Mouse (Mus musculus) left cerebral cortex, postnatal 4 days (tissue): ENCODE results near the gene Espl1. TPM values are rescaled to one million over a fixed set of nuclear protein-coding genes. Genes with fewer than 3 reads are reported as not detected.

Experiments
- DNase-seq: peaks from one replicate; pipeline ENCODE4 v3.0.0-alpha.2; 2022
- intact Hi-C: fragments of 180-260 bp; cut with DNase I; formaldehyde crosslinking; loops from one replicate; pipeline ENCODE4 v1.15.1; 2025
- total RNA-seq, 2 experiments: library from RNA; stranded (reverse); gene quantifications; 2 replicates each; pipeline ENCODE4 v1.2.3; 2021

Gene Espl1
- total RNA-seq, 2 experiments from 2014 or later: 8.5 to 9.9 TPM

DNA sequence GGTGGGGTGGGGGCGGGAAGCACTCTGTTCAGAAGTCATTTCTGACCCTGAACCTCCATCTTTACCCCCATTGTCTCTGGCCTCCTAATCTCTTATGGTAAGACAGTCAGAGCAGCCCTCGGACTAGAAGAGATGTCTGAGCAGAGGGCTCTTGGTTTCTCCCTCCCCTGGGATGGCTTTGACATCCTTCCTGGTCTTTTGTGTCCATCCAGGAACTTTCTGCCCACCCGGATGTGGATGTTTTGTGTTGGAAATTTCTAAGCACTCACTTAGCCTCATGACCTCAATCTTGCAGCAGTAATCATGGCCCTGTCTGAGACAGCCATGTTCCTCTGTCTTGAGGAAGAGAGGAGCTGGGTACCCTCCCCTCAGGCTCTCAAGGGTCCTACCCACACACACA is 24.6 kb upstream of the Espl1 start:
- intact Hi-C loops: no loop called here
- DNase-seq: no peak

DNA sequence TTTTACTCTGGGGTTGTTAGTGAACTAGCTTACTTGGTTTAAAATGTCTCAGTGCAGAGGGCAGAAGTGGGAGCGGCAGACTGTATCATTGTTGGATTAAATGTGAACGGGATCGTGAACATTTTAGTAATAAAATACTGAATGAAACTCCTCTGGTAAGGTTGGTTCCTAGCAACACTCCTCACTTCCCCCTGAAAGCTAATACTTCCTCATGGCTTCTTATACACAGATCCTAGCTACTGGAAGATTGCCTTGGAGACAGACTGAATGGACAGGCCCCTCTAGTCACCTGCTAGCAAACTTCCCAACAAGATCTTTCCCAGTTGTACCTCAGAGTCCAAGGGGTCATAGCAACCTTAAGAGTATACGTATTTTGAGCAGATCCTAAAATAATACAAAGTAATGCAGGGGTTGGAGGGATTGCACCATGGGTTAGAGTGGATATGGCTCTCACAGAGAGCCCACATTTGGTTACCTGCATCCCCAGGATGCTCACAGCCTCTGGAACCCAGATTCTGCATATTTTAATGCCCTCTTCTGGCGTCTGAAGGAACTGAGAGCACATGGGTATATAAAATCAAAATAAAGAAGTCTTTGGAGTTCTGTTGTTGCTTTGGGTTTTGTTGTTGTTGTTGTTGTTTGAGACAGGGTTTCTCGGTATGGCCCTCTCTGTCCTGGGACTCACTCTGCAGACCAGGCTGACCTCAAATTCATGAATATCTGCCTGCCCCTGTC is 21.9 kb upstream of the Espl1 start:
- intact Hi-C loops: no loop called here
- DNase-seq: no peak

DNA sequence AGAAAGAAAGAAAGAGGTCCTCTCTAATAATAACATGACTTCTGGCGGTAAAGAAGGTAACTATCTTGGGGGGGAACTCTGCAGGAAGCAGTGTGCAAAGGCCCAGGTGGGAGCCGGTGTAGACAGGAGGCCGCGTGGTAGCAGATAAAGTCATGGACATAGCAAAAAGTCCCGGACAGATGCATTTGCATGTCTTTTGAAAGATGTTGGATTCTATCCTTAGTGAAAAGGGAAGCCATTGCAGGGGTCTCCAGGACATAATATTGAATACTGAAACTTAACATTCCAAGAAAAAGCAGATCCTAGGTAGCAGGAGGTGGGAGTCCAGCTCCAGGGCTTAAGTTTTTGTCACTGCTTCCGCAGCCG is 17.4 kb upstream of the Espl1 start:
- DNase-seq: no peak
- intact Hi-C loops: no loop called here

DNA sequence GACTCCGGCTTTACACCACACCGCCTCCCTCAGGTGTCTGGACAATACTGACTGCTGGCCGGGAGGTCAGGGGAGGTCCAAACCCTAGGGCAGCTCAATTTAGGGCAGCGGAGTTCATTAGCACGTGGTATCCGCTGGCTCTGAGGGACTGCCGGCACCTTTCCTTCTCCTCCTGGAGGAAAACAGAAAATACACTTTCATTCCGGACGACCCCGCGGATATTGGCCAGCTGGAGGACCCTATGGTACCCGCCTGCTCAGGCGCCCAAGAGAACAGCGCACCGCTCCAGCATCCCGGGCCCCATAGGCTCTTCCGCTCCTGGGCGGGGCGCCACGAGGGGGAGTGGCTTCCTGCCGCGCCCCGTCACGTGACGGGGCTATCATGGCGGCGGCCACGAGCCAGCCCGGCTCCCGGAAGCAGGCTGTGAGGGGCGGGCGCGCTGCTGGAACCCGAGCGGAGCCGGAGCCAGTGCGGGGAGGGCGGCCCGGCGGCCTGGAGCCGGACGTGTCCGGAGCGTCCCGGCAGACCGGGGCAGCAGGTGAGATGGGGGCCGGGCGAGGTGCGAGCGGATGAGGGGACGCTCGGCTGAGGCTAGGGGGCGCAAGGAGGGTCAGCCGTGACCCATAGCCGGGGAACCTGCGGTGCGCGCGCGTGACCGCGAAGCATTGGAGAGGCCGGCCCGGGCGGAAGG is 16.8 kb upstream of the Espl1 start, which contains the start of gene Mfsd5:
Gene Mfsd5 (plus strand): TSS at position 363 of the 691 bp plus-strand sequence.
- peak; percentile 94 for DNase-seq
- intact Hi-C loops: no loop called here

DNA sequence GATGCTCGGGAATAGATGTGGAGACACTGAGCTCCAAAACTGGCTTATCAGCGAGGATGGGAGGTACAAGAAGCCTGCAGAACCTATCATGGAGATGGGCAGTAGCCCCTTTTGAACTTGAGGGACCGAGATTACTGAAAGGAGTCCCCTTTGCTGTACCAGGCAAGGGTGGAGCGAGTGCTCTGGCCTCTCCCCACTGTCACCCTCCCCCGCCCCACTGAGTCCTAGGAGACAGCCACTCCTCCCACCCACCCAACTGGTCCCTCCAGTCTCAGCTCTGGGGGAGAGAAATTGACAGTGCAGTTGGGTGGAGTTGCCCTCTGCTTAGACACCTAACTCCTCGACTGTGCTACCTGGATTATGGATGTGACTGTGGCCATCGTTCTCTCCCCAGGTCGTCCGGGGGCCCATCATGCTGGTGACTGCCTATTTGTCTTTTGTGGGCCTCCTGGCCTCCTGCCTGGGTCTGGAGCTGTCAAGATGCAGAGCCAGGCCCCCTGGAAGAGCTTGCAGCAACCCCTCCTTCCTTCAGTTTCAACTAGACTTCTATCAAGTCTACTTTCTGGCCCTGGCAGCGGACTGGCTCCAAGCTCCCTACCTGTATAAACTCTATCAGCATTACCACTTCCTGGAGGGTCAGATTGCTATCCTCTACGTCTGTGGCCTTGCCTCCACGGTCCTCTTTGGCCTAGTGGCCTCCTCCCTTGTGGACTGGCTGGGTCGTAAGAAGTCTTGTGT is 16.1 kb upstream of the Espl1 start:
- intact Hi-C loops: no loop called here
- no peak for DNase-seq

DNA sequence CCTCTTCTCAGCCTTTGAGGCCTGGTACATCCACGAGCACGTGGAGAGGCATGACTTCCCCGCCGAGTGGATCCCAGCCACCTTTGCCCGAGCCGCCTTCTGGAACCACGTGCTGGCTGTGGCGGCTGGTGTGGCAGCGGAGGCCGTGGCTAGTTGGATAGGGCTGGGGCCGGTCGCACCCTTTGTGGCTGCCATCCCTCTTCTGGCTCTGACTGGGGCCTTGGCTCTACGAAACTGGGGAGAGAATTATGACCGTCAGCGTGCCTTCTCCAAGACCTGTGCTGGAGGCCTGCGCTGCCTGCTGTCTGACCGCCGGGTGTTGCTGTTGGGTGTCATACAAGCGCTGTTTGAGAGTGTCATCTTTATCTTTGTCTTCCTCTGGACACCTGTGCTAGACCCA is 15.4 kb upstream of the Espl1 start:
- intact Hi-C loops: no loop called here
- no peak for DNase-seq

DNA sequence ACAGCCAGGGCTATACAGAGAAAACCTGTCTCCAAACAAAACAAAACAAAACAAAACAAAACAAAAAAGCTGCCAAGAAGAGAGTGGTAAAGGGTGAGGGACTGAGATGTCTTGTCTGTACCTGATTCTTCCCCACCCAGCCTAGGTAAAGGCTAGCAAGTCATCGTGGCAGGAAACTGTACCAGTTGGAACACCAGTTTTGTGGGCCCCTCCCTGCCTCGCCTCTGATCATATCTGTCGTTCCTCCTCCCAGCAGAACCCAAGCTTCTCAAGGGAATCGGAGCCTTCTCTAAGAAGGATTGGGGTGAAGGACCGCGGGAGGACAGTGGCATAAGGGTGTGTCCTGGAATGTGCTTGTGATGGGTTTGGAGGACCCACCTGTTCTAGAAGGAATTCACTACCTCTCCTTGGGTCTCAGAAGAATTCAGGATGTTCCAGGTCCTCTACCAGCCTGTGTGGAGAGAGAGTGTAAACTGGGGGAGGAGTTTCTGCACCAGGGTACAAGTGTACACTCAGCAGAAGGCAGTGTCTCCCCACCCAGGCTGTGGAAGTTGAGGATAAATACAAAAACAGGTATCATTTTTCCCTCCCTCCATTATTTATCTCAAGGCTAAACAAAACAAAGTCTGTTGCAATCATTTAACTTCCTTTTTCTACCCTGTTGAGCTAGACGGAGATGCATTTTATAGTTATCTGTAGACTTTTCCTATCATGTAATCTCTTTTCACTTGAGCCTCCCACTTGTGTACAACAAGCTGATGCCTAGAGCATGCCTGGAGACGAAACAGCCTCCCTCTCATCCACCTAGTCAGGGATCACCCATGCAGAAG is 13.4 kb upstream of the Espl1 start:
- intact Hi-C loops: no loop called here

DNA sequence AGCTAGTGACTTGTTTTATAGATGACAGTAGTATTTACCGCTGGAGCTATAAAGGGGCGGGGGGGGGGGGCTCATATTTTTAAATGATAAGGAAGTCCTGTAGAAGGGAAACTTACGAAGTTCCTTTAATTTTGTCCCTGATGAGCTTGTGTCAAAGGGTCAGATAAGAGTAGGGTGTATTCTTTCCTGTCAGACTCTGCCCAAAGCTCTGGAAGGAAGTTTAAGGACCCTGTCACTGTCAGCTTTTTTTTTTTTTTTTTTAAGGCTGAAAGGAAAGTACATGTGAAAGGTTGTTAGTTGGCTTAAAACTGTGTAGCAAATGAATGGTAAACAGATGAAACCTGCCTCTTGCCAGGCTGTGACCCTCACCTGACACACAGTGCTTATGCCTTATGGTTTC is 12.4 kb upstream of the Espl1 start:
- intact Hi-C loops: no loop called here
- DNase-seq: no peak

More for the DNA sequence above, 13.4 kb upstream of the Espl1 start:
- no peak for DNase-seq

DNA sequence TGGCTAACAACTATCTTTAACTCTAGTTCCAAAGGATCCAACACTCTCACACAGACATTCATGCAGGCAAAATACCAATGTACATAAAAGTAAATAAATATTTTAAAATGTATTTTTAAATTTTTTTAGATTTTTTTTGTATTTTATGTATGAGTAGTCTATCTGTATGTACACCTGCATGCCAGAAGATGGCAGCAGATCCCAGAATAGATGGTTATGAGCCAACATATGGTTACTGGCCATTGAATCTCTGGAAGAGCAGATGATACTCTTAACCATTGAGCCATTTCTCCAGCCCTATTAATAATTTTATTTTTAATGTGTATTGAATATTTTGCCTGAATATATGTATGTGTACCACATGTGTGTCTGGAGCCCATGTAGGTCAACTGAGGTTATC is 8.7 kb upstream of the Espl1 start:
- intact Hi-C loops: no loop called here
- DNase-seq: peak; percentile 23

DNA sequence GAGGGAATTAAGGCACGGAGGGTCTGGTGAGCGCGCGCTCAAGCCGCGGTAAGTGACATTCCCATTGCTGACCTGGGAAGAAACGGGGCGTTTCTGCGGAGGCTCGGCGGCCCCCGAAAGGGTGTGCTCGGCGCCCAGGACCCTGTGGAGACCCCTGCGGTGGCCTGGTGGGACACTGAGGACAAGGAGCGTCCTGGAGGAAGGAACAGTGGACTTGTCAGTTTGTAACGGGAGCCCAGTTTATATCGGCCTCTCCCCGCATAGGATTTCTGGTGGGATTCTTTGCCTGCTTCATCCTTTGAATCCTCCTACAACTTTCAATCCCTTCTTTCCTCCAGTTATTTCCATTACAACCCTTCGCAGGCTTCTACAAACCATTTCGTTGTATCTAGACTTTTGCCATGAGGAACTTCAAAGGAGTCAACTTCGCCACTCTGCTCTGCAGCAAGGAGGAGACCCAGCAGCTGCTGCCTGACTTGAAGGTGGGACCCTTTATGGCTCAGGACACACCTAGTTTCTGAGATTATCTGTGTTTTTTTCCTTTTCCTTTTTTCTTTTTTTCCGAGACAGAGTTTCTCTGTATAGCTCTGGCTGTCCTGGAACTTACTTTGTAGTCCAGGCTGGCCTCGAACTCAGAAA is 421 bp downstream of the Espl1 start:
- DNase-seq: no peak
- intact Hi-C loops: no loop called here

DNA sequence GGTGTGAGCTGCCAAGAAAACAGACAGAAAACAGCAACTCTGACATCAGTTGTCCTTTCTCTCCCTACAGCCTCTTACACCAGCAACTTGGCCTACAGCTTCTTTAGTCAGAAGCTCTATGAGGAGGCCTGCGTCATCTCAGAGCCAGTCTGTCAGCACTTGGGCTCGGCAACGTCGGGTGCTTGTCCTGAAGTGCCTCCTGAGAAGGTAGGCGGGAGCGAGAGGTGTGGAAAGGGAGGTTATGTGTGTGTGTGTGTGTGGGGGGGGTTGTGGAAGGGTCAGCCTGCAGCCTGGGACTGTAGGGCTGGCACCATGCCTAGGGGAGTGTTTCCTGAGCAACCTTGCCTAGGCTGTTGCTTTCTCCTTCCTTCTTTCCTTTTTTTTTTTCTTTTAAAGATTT is 6.5 kb downstream of the Espl1 start:
- intact Hi-C loops: no loop called here
- DNase-seq: no peak

DNA sequence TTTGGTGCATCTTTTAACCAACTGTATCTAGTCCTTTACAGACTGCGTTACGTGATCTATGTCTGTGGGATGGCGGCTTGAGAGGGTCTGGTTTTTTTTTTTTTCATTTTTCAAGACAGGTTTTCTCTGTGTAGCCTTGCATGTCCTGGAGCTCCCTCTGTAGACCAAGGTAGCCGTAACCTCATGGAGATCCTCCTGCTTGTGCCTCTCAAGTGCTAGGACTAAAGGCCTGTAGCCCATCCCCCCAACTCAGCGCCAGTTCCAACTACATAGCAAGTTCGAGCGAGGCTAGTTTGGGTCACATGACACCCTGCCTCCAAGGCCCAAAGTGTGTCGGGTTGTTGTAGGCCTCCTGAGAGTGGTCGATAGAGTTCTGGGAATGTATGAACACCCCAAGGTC is 12.7 kb downstream of the Espl1 start:
- intact Hi-C loops: no loop called here
- DNase-seq: no peak

DNA sequence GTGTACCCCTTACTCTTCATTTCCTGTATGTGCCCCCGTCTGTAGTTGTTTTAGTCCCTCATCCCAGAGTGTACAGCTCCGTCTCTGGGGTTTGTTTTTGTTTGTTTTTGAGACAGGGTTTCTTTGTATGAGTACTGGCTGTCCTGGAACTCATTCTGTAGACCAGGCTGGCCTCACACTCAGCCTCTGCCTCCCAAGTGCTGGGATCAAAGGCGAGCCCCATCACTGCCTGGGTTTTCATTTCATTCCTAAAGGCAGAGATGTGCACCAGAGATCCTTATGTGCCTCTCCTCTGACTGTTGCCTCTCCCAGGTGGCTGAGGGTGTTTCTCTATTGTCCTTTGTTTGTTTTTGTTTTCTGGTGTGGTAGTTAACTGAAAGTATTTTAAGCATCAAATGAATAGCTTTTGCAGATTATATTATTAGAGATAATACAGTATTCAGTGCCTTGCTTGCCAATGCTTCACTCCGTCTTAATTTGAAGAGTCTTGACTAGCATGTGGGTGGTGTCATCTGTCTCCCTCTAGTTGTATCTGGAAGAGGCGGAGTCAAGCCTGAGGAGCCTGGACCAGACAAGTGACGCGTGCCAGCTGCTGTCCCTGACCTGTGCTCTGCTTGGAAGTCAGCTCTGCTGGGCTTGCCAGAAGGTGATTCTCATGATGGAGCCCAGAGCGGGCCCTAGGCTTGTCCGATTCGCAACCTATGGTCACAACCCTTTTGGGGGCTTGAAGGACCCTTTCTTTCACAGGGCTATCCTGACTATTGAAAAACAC is 14.2 kb downstream of the Espl1 start:
- intact Hi-C loops: no loop called here
- DNase-seq: no peak

DNA sequence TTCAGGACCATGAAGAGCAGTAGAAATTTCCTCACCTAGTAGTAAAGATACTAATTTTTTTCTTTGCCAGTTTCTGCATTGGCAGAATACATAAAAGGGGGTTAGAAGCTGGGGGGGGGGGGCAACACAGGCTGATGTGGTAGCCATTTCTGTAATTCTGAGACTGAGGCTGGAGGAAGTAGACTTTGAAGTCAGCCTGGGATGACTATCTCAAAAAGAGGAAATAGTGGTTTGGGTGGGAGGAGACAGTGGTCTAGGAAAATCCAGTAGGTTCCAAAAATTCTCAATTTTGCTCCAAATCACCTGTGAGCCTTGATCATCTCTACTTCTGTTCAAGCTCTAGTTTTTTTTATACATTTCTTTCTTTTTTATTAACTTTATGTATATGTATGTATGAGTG is 15.4 kb downstream of the Espl1 start:
- intact Hi-C loops: no loop called here

DNA sequence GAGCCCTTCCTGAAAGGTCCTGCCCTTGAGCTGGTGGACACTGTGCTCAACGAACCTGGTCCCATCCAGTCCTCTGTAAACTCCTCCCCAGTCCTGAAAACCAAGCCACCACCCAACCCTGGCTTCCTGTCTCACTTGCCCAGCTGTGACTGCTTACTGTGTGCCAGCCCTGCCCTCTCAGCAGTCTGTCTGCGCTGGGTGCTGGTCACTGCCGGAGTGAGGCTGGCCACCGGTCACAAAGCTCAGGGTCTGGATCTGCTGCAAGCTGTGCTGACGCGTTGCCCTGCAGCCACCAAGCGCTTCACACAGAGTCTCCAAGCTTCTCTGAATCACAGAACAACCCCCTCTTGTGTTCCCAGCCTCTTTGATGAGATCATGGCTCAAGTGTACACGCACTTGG is 19.2 kb downstream of the Espl1 start:
- no peak for DNase-seq
- intact Hi-C loops: no loop called here

More for the DNA sequence above, 15.4 kb downstream of the Espl1 start:
- DNase-seq: no peak

DNA sequence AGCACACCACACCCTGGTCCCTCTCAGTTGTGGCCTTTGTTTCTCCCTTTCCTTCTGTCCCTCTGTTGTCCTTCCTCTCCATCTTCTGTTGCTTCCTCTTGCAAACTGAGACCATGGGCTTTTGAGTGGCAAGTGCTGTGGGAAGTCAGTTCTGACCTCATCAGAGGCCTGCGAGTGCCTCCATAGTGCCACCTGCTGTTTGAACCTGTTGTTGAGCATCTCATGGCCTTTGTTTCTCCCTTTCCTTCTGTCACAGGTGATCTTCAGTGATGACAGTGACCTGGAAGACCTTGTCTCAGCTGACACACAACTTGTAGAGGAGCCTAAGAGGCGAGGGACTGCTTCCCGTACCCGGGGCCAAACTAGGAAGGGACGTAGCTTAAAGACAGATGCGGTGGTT is 20.2 kb downstream of the Espl1 start:
- intact Hi-C loops: no loop called here
- DNase-seq: peak; percentile 39

DNA sequence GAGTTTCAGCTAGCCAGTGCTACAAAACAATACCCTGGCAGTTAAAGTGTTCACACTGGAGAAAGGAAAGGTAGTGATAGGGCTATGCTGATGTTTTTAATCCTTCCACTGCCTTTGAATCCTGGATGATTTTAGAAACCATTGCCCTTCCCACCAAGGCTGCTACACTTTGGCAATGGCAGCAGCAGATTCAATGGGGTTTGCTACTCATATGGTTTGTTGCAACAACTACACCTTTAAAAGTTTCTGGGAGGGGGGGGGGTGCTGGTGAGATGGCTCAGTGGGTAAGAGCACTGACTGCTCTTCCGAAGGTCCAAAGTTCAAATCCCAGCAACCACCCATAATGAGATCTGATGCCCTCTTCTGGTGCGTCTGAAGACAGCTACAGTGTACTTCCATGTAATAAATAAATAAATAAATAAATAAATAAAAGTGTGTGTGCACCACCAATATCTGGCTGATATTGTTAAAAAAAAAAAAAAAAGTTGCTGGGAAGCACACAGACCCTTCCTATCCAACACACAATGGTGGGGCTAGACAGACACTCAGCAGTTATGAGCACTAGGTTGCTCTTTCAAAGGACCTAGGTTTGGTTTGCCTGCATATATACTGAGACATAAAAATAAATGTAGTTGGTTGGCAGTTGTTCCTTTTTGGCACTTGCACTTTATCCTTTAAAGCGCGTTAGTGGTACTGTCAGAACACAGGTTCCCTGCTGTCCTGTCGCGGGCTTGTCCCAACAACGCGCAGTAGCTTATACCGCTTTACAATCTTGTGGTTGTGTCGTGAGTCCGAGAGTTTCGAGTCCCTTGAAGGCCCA is 28.8 kb downstream of the Espl1 start:
- intact Hi-C loops: loop anchor here (5.0 kb wide), 1 partner anchor 78 kb away; no protein-coding TSS in a partner anchor
- no peak for DNase-seq

DNA sequence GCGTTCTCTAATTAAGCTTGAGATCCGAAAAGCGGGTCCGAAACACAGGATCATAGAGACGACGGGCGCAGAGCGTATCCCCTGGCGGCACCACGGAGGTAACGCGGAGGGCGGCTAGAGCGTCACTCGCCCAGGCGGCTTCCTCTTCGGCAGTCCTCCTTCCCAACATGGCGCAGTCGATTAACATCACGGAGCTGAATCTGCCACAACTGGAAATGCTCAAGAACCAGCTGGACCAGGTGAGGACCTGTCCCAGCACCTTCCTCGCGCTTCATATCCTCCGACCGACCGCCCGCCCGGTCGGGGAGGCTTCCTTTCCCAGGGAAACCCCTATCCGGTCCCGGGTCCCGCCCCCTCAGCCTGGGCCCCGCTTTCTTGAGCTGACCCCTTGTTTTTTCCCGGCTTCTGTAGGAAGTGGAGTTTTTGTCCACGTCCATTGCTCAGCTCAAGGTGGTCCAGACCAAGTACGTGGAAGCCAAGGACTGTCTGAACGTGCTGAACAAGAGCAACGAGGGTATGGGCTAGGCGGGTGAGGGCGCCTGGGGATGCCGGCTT is 30.0 kb downstream of the Espl1 start, which contains the start of gene Pfdn5:
Gene Pfdn5 (plus strand): TSS at position 95 of the 555 bp plus-strand sequence.
- intact Hi-C loops: loop anchor here (5.0 kb wide), 1 partner anchor 79 kb away; no protein-coding TSS in a partner anchor
- DNase-seq: peak; percentile 87
